ENCODE assay signal across 32 mouse cellular contexts in genomic region chr2:77191811-77192210, GRCm38 (mm10). TPM values are rescaled to one million over a fixed set of nuclear protein-coding genes. Genes with fewer than 3 reads are reported as not detected.
"Had no signal": no experiment of that assay in that cellular context is flagged by ENCODE, and none has a peak within 500 bp of the region (broad histone marks: within the 10 kb centered on the region; RNA-seq: fewer than 3 reads in every experiment).

No protein-coding gene starts in this region.

- H3K4me2 ChIP-seq: limb, embryonic 12.5 days; limb, embryonic 13.5 days; limb, embryonic 15.5 days; liver, embryonic 11.5 days; liver, embryonic 12.5 days; liver, embryonic 13.5 days; liver, embryonic 15.5 days; lung, embryonic 14.5 days; lung, embryonic 15.5 days; midbrain, embryonic 12.5 days; midbrain, embryonic 13.5 days; midbrain, embryonic 15.5 days; neural tube, embryonic 12.5 days; neural tube, embryonic 13.5 days had no signal

- H3K36me3 ChIP-seq: liver, embryonic 12.5 days; liver, embryonic 13.5 days; liver, embryonic 15.5 days had no signal

- H3K27me3 ChIP-seq: limb, embryonic 12.5 days; limb, embryonic 13.5 days; limb, embryonic 15.5 days; liver, embryonic 12.5 days; liver, embryonic 13.5 days; liver, embryonic 15.5 days; lung, embryonic 15.5 days; megakaryocyte, embryonic 14.5 days; midbrain, embryonic 12.5 days; midbrain, embryonic 13.5 days; midbrain, embryonic 15.5 days; neural tube, embryonic 12.5 days; neural tube, embryonic 13.5 days had no signal

- ATAC-seq: liver, embryonic 12.5 days; liver, postnatal 0 days; lung, postnatal 0 days; midbrain, embryonic 13.5 days; midbrain, embryonic 15.5 days; midbrain, embryonic 16.5 days had no signal

- H3K27ac ChIP-seq: limb, embryonic 10.5 days; limb, embryonic 12.5 days; limb, embryonic 13.5 days; limb, embryonic 15.5 days; liver, embryonic 12.5 days; liver, embryonic 13.5 days; liver, embryonic 14.5 days; liver, embryonic 15.5 days; lung, embryonic 15.5 days; macrophage; midbrain, embryonic 10.5 days; midbrain, embryonic 12.5 days; midbrain, embryonic 13.5 days; midbrain, embryonic 15.5 days; neural tube, embryonic 12.5 days; neural tube, embryonic 13.5 days had no signal

- DNase-seq: left cerebral cortex, postnatal 4 days; liver; liver, embryonic 13.5 days; liver, postnatal 0 days; lung, adult 18-20 months; lung, adult 2 months; lung, embryonic 14.5 days; lung, postnatal 10 days; lung, postnatal 14 days; lung, postnatal 36 days; lung, postnatal 4 days had no signal

- H3K9ac ChIP-seq: limb, embryonic 12.5 days; limb, embryonic 13.5 days; limb, embryonic 15.5 days; liver, embryonic 12.5 days; liver, embryonic 13.5 days; liver, embryonic 14.5 days; liver, embryonic 15.5 days; liver, postnatal 0 days; lung, embryonic 14.5 days; lung, embryonic 15.5 days; midbrain, embryonic 12.5 days; midbrain, embryonic 13.5 days; midbrain, embryonic 15.5 days; neural tube, embryonic 12.5 days; neural tube, embryonic 13.5 days had no signal

- H3K4me1 ChIP-seq: limb, embryonic 10.5 days; limb, embryonic 12.5 days; limb, embryonic 13.5 days; limb, embryonic 15.5 days; liver, embryonic 12.5 days; liver, embryonic 13.5 days; liver, embryonic 15.5 days; lung, embryonic 15.5 days; megakaryocyte, embryonic 14.5 days; midbrain, embryonic 10.5 days; midbrain, embryonic 12.5 days; midbrain, embryonic 13.5 days; midbrain, embryonic 15.5 days; neural tube, embryonic 12.5 days; neural tube, embryonic 13.5 days had no signal

- H3K9me3 ChIP-seq: limb, embryonic 10.5 days; limb, embryonic 12.5 days; limb, embryonic 13.5 days; limb, embryonic 15.5 days; liver, embryonic 12.5 days; liver, embryonic 13.5 days; liver, embryonic 15.5 days; lung, embryonic 15.5 days; megakaryocyte, embryonic 14.5 days; midbrain, embryonic 10.5 days; midbrain, embryonic 12.5 days; midbrain, embryonic 13.5 days; midbrain, embryonic 15.5 days; neural tube, embryonic 12.5 days; neural tube, embryonic 13.5 days had no signal

- H3K4me3 ChIP-seq: limb, embryonic 10.5 days; limb, embryonic 12.5 days; limb, embryonic 13.5 days; limb, embryonic 15.5 days; liver, embryonic 12.5 days; liver, embryonic 13.5 days; liver, embryonic 15.5 days; lung, embryonic 15.5 days; megakaryocyte, embryonic 14.5 days; midbrain, embryonic 10.5 days; midbrain, embryonic 12.5 days; midbrain, embryonic 13.5 days; midbrain, embryonic 15.5 days; myocyte; neural tube, embryonic 12.5 days; neural tube, embryonic 13.5 days had no signal

RNA-seq across cellular contexts. Expression of gene Ccdc141, which starts 21.4 kb away (rescaled TPM):
- total RNA-seq: monocyte, adult 5-6 weeks had no signal
